Mouse (Mus musculus): ENCODE data around the gene Fcrlb. TPM values are rescaled to one million over a fixed set of nuclear protein-coding genes. Genes with fewer than 3 reads are reported as not detected.

Gene Fcrlb
- polyA plus RNA-seq (2014; fragmentation: Illumina TruSeq; extraction: RNeasy Lipid Tissue Mini Kit (QIAGEN cat#74804); ENCODE audit: low read depth, low replicate concordance) = not detected

GRCm38 (mm10) chr1:170912891-170913615 is at the start of gene Fcrlb:
Fcrlb (minus strand) TSS chr1:170912941.

GRCm38 (mm10) chr1:170927378-170927777 is 14.6 kb upstream of the Fcrlb start, which contains the start of gene Fcrla:
Fcrla (minus strand) TSS chr1:170927583.

GRCm38 (mm10) chr1:170884978-170885561 is 27.7 kb downstream of the Fcrlb start, which contains the start of the genes Gm26620 and Dusp12:
Gm26620 (plus strand) TSS chr1:170885065.
Dusp12 (minus strand) TSS chr1:170885540.

GRCm38 (mm10) chr1:170867691-170868105 is 45.0 kb downstream of the Fcrlb start, which contains the start of gene Atf6:
Atf6 (minus strand) TSS chr1:170867771.

Other genes with a start within 250 kb of the Fcrlb start
- 11.7 TPM for gene Atf6, start 45.2 kb downstream of the Fcrlb start, polyA plus RNA-seq (2014; fragmentation: Illumina TruSeq; extraction: RNeasy Lipid Tissue Mini Kit (QIAGEN cat#74804); ENCODE audit: low read depth, low replicate concordance)
- 2.5 TPM for gene Gm26620, start 27.9 kb downstream of the Fcrlb start, polyA plus RNA-seq (2014; fragmentation: Illumina TruSeq; extraction: RNeasy Lipid Tissue Mini Kit (QIAGEN cat#74804); ENCODE audit: low read depth, low replicate concordance)
- 10.9 TPM for gene Dusp12, start 27.4 kb downstream of the Fcrlb start, polyA plus RNA-seq (2014; fragmentation: Illumina TruSeq; extraction: RNeasy Lipid Tissue Mini Kit (QIAGEN cat#74804); ENCODE audit: low read depth, low replicate concordance)
- 1.7 TPM for gene Fcrla, start 14.6 kb upstream of the Fcrlb start, polyA plus RNA-seq (2014; fragmentation: Illumina TruSeq; extraction: RNeasy Lipid Tissue Mini Kit (QIAGEN cat#74804); ENCODE audit: low read depth, low replicate concordance)
- gene Fcgr2b, start 63.6 kb upstream of the Fcrlb start, polyA plus RNA-seq (2014; fragmentation: Illumina TruSeq; extraction: RNeasy Lipid Tissue Mini Kit (QIAGEN cat#74804); ENCODE audit: low read depth, low replicate concordance) = 11.1 TPM
- gene Fcgr4, start 106.0 kb upstream of the Fcrlb start, polyA plus RNA-seq (2014; fragmentation: Illumina TruSeq; extraction: RNeasy Lipid Tissue Mini Kit (QIAGEN cat#74804); ENCODE audit: low read depth, low replicate concordance) = not detected
- gene Fcgr3, start 152.0 kb upstream of the Fcrlb start, polyA plus RNA-seq (2014; fragmentation: Illumina TruSeq; extraction: RNeasy Lipid Tissue Mini Kit (QIAGEN cat#74804); ENCODE audit: low read depth, low replicate concordance) = 24.2 TPM
- 111 TPM for gene Cfap126, start 201.0 kb upstream of the Fcrlb start, polyA plus RNA-seq (2014; fragmentation: Illumina TruSeq; extraction: RNeasy Lipid Tissue Mini Kit (QIAGEN cat#74804); ENCODE audit: low read depth, low replicate concordance)
- gene Sdhc, start 237.7 kb upstream of the Fcrlb start, polyA plus RNA-seq (2014; fragmentation: Illumina TruSeq; extraction: RNeasy Lipid Tissue Mini Kit (QIAGEN cat#74804); ENCODE audit: low read depth, low replicate concordance) = 19.0 TPM
- 0.17 TPM for gene Mpz, start 237.8 kb upstream of the Fcrlb start, polyA plus RNA-seq (2014; fragmentation: Illumina TruSeq; extraction: RNeasy Lipid Tissue Mini Kit (QIAGEN cat#74804); ENCODE audit: low read depth, low replicate concordance)

All from testis, adult 10 weeks (tissue).